Mouse (Mus musculus) stomach, embryonic 14.5 days (tissue): ENCODE measurements around the gene Ppp2ca. TPM values are rescaled to one million over a fixed set of nuclear protein-coding genes. Genes with fewer than 3 reads are reported as not detected.

Experiments
- ATAC-seq: fragments of 200-750 bp; cut with Nextera tagmentation; 2 replicates; pipeline ENCODE4 v1.8.0; 2017; ENCODE audit warnings: low read depth, moderate TSS enrichment; ENCODE audit not compliant: insufficient number of reproducible peaks, insufficient read depth, low FRiP score
- H3K27ac ChIP-seq: fragments of 300-500 bp; sonication (generic); 2 replicates; pipeline ENCODE4 v1.5.1; 2014; ENCODE audit warnings: mild to moderate bottlenecking, low read length, moderate library complexity, mixed read lengths
- H3K27me3 ChIP-seq: fragments of 300-500 bp; sonication (generic); 2 replicates; pipeline ENCODE4 v1.6.1; 2014; ENCODE audit warnings: low read length, control low read depth, mixed read lengths; ENCODE audit not compliant: control insufficient read depth, insufficient read depth
- H3K36me3 ChIP-seq: fragments of 300-500 bp; sonication (generic); 2 replicates; pipeline ENCODE4 v1.6.1; 2014; ENCODE audit warnings: mild to moderate bottlenecking, control low read depth, low read length, moderate library complexity, mixed read lengths; ENCODE audit not compliant: control insufficient read depth, insufficient read depth
- H3K4me1 ChIP-seq: fragments of 300-500 bp; sonication (generic); 2 replicates; pipeline ENCODE4 v1.6.1; 2014; ENCODE audit warnings: low read length, control low read depth, mixed read lengths; ENCODE audit not compliant: control insufficient read depth, insufficient read depth
- H3K4me2 ChIP-seq: fragments of 300-500 bp; sonication (generic); replicated peaks from 2 replicates; pipeline ENCODE4 v1.6.1; 2014; ENCODE audit warnings: low read depth, low read length, control low read depth
- H3K4me3 ChIP-seq: fragments of 300-500 bp; sonication (generic); 2 replicates; pipeline ENCODE4 v1.5.1; 2014; ENCODE audit warnings: low read depth, low read length, control low read depth
- H3K9ac ChIP-seq: fragments of 300-500 bp; sonication (generic); replicated peaks from 2 replicates; pipeline ENCODE4 v1.6.1; 2014; ENCODE audit warnings: low read depth, mild to moderate bottlenecking, control low read depth, low read length, moderate library complexity, mixed read lengths
- H3K9me3 ChIP-seq: fragments of 300-500 bp; sonication (generic); 2 replicates; pipeline ENCODE4 v1.6.1; 2016; ENCODE audit warnings: low read depth, low read length, control low read depth; ENCODE audit not compliant: control insufficient read depth
- WGBS: fragments of 180-500 bp; shearing (Covaris S2); extraction: QIAGEN DNeasy Blood & Tissue Kit; methylation state at CpG from one replicate; pipeline ENCODE4 v1.1.7; 2014; 5-methylcytosine and 5-hydroxymethylcytosine counted together
- polyA plus RNA-seq: library from polyadenylated mRNA; unstranded; fragments of >200 nt; fragmentation: Nextera tagmentation; extraction: Ambion mirVana; gene quantifications from 2 replicates; pipeline ENCODE4 v1.2.1, GENCODE M21; 2014

Gene Ppp2ca
- polyA plus RNA-seq, 1 experiment from 2014 or later: 88.3 TPM

GRCm38 (mm10) chr11:52071768-52072167, 26.7 kb upstream of the Ppp2ca start:
- no peaks in the 10 kb centered on the region for H3K36me3 ChIP-seq
- 56% methylated on average over 10 of the region's 10 CpGs for WGBS
- no peak for ATAC-seq
- H3K4me1 ChIP-seq: no peaks in the 10 kb centered on the region
- no peak overlapping the region for H3K4me2 ChIP-seq
- no peaks in the 10 kb centered on the region for H3K27me3 ChIP-seq
- H3K9me3 ChIP-seq: no peaks in the 10 kb centered on the region
- no peak overlapping the region for H3K27ac ChIP-seq
- H3K9ac ChIP-seq: no peak overlapping the region
- no peak overlapping the region for H3K4me3 ChIP-seq

GRCm38 (mm10) chr11:52073528-52074170, 24.8 kb upstream of the Ppp2ca start:
- H3K9ac ChIP-seq: no peak overlapping the region
- H3K4me3 ChIP-seq: no peak overlapping the region
- H3K36me3 ChIP-seq: no peaks in the 10 kb centered on the region
- no peak overlapping the region for H3K27ac ChIP-seq
- no peak for ATAC-seq
- H3K4me2 ChIP-seq: no peak overlapping the region
- H3K4me1 ChIP-seq: no peaks in the 10 kb centered on the region
- H3K9me3 ChIP-seq: no peaks in the 10 kb centered on the region
- WGBS: 74% methylated on average over 8 of the region's 8 CpGs
- H3K27me3 ChIP-seq: no peaks in the 10 kb centered on the region

- no peaks in the 10 kb centered on the region for H3K9me3 ChIP-seq
- no peak overlapping the region for H3K4me2 ChIP-seq
- no peak for ATAC-seq
- no peaks in the 10 kb centered on the region for H3K27me3 ChIP-seq
- 60% methylated on average over 14 of the region's 14 CpGs for WGBS
- no peak overlapping the region for H3K9ac ChIP-seq
- no peak overlapping the region for H3K27ac ChIP-seq
- no peaks in the 10 kb centered on the region; the same call in 1 of the 2 replicates for H3K4me1 ChIP-seq
- H3K4me3 ChIP-seq: no peak overlapping the region
- no peaks in the 10 kb centered on the region for H3K36me3 ChIP-seq
Observed at GRCm38 (mm10) chr11:52074626-52075470, 23.6 kb upstream of the Ppp2ca start.

GRCm38 (mm10) chr11:52075794-52076633, 22.5 kb upstream of the Ppp2ca start:
- 74% methylated on average over 19 of the region's 19 CpGs for WGBS
- Histone ChIP-seq H3K27me3 (no peaks in the 10 kb centered on the region), H3K36me3 (no peaks in the 10 kb centered on the region), H3K27ac (no peak overlapping the region), H3K4me2 (no peak overlapping the region), H3K9ac (no peak overlapping the region), H3K9me3 (no peaks in the 10 kb centered on the region), H3K4me3 (no peak overlapping the region), H3K4me1 (no peaks in the 10 kb centered on the region; the same call in 1 of the 2 replicates)
- ATAC-seq: no peak

- H3K27me3 ChIP-seq: no peaks in the 10 kb centered on the region
- no peak overlapping the region for H3K9ac ChIP-seq
- no peak overlapping the region for H3K4me2 ChIP-seq
- no peaks in the 10 kb centered on the region for H3K36me3 ChIP-seq
- H3K4me3 ChIP-seq: no peak overlapping the region
- H3K4me1 ChIP-seq: no peaks in the 10 kb centered on the region; the same call in 1 of the 2 replicates
- no peak for ATAC-seq
- no peaks in the 10 kb centered on the region for H3K9me3 ChIP-seq
- WGBS: 82% methylated on average over 6 of the region's 6 CpGs
- no peak overlapping the region for H3K27ac ChIP-seq
Observed at GRCm38 (mm10) chr11:52076742-52077352, 21.6 kb upstream of the Ppp2ca start.

- Histone ChIP-seq H3K27ac (no peak overlapping the region), H3K27me3 (no peaks in the 10 kb centered on the region), H3K4me1 (no peaks in the 10 kb centered on the region; the same call in 1 of the 2 replicates), H3K4me2 (no peak overlapping the region), H3K9me3 (no peaks in the 10 kb centered on the region), H3K36me3 (no peaks in the 10 kb centered on the region), H3K4me3 (no peak overlapping the region), H3K9ac (no peak overlapping the region)
- ATAC-seq: no peak
- 73% methylated on average over 4 of the region's 4 CpGs for WGBS
Observed at GRCm38 (mm10) chr11:52077939-52078338, 20.5 kb upstream of the Ppp2ca start.

- Histone ChIP-seq H3K36me3 (no peaks in the 10 kb centered on the region), H3K27me3 (no peaks in the 10 kb centered on the region), H3K9ac (no peak overlapping the region), H3K27ac (no peak overlapping the region), H3K4me1 (no peaks in the 10 kb centered on the region; the same call in 1 of the 2 replicates), H3K4me3 (no peak overlapping the region), H3K9me3 (no peaks in the 10 kb centered on the region), H3K4me2 (no peak overlapping the region)
- ATAC-seq: peak; percentile 58; the same call in 1 of the 2 replicates
- 21% methylated on average over 5 of the region's 5 CpGs for WGBS
Observed at GRCm38 (mm10) chr11:52079978-52080377, 18.5 kb upstream of the Ppp2ca start.

- Histone ChIP-seq H3K4me1 (peaks cover 1% of the 10 kb centered on the region), H3K4me3 (no peak overlapping the region), H3K9me3 (no peaks in the 10 kb centered on the region), H3K4me2 (no peak overlapping the region), H3K9ac (no peak overlapping the region), H3K27ac (no peak overlapping the region), H3K27me3 (no peaks in the 10 kb centered on the region), H3K36me3 (no peaks in the 10 kb centered on the region)
- no peak for ATAC-seq
- 91% methylated on average over 2 of the region's 2 CpGs for WGBS
Observed at GRCm38 (mm10) chr11:52080656-52081055, 17.8 kb upstream of the Ppp2ca start.
